Mouse (Mus musculus): ENCODE results near the gene Oca2. TPM values are rescaled to one million over a fixed set of nuclear protein-coding genes. Genes with fewer than 3 reads are reported as not detected.

Oca2 gene
- polyA plus RNA-seq, 1 experiment from 2014 or later, result not detected

- TF ChIP-seq EP300 (IDR thresholded peaks at IDR 0.05; ENCODE audit: low read depth) (no peak), CTCF (IDR thresholded peaks at IDR 0.05; ENCODE audit: low read depth) (no peak)
- WGBS (ENCODE audit: insufficient replicate concordance), result 22% methylated on average over 5 of the region's 5 CpGs
- no peaks in the 10 kb centered on the region for H3K4me1 ChIP-seq (ENCODE audit: insufficient read depth)
- DNase-seq (no peak), ATAC-seq (no peak)
- H3K4me3 ChIP-seq (ENCODE audit: low read depth, low read length), result no peak overlapping the region
- no peaks in the 10 kb centered on the region for H3K36me3 ChIP-seq (replicated peaks; ENCODE audit: insufficient read depth, low read length)
- H3K9ac ChIP-seq (replicated peaks), result no peak overlapping the region
- no peak overlapping the region for H3K4me2 ChIP-seq (ENCODE audit: low read depth, low read length)
- H3K9me3 ChIP-seq (ENCODE audit: low read length), result no peaks in the 10 kb centered on the region
- no peak overlapping the region for H3K27ac ChIP-seq (ENCODE audit: low read depth)
- H3K27me3 ChIP-seq (ENCODE audit: insufficient read depth, low read length), result no peaks in the 10 kb centered on the region
These were observed 179.8 kb downstream of the Oca2 start for GRCm38 (mm10) chr7:56419253-56419844.

GRCm38 (mm10) chr7:56421946-56422345, 182.4 kb downstream of the Oca2 start:
- no peak for ATAC-seq
- no peaks in the 10 kb centered on the region for H3K27me3 ChIP-seq (ENCODE audit: insufficient read depth, low read length)
- no peak overlapping the region for H3K4me2 ChIP-seq (ENCODE audit: low read depth, low read length)
- no peak for DNase-seq
- no peak overlapping the region for H3K27ac ChIP-seq (ENCODE audit: low read depth)
- H3K9me3 ChIP-seq (ENCODE audit: low read length), result no peaks in the 10 kb centered on the region
- TF ChIP-seq CTCF (IDR thresholded peaks at IDR 0.05; ENCODE audit: low read depth) (no peak), EP300 (IDR thresholded peaks at IDR 0.05; ENCODE audit: low read depth) (no peak)
- H3K9ac ChIP-seq (replicated peaks), result no peak overlapping the region
- no peaks in the 10 kb centered on the region for H3K36me3 ChIP-seq (replicated peaks; ENCODE audit: insufficient read depth, low read length)
- H3K4me1 ChIP-seq (ENCODE audit: insufficient read depth), result no peaks in the 10 kb centered on the region
- 44% methylated on average over 2 of the region's 2 CpGs for WGBS (ENCODE audit: insufficient replicate concordance)
- H3K4me3 ChIP-seq (ENCODE audit: low read depth, low read length), result no peak overlapping the region

- no peak overlapping the region for H3K4me3 ChIP-seq (ENCODE audit: low read depth, low read length)
- H3K27me3 ChIP-seq (ENCODE audit: insufficient read depth, low read length), result no peaks in the 10 kb centered on the region
- no peak overlapping the region for H3K4me2 ChIP-seq (ENCODE audit: low read depth, low read length)
- H3K36me3 ChIP-seq (replicated peaks; ENCODE audit: insufficient read depth, low read length), result no peaks in the 10 kb centered on the region
- ATAC-seq (no peak), DNase-seq (no peak)
- 75% methylated on average over 2 of the region's 2 CpGs for WGBS (ENCODE audit: insufficient replicate concordance)
- no peak for TF ChIP-seq EP300 (IDR thresholded peaks at IDR 0.05; ENCODE audit: low read depth)
- H3K27ac ChIP-seq (ENCODE audit: low read depth), result no peak overlapping the region
- H3K9ac ChIP-seq (replicated peaks), result no peak overlapping the region
- H3K9me3 ChIP-seq (ENCODE audit: low read length), result no peaks in the 10 kb centered on the region
- H3K4me1 ChIP-seq (ENCODE audit: insufficient read depth), result no peaks in the 10 kb centered on the region
These were observed 184.0 kb downstream of the Oca2 start for GRCm38 (mm10) chr7:56423548-56423947.

GRCm38 (mm10) chr7:56460814-56461520, 221.4 kb downstream of the Oca2 start:
- Histone ChIP-seq H3K4me2 (ENCODE audit: low read depth, low read length) (no peak overlapping the region), H3K9me3 (ENCODE audit: low read length) (no peaks in the 10 kb centered on the region), H3K9ac (replicated peaks) (no peak overlapping the region), H3K36me3 (replicated peaks; ENCODE audit: insufficient read depth, low read length) (no peaks in the 10 kb centered on the region), H3K27ac (ENCODE audit: low read depth) (no peak overlapping the region), H3K27me3 (ENCODE audit: insufficient read depth, low read length) (no peaks in the 10 kb centered on the region), H3K4me3 (ENCODE audit: low read depth, low read length) (no peak overlapping the region), H3K4me1 (ENCODE audit: insufficient read depth) (no peaks in the 10 kb centered on the region)
- ATAC-seq (no peak), DNase-seq (no peak)
- TF ChIP-seq CTCF (IDR thresholded peaks at IDR 0.05; ENCODE audit: low read depth), result no peak
- TF ChIP-seq EP300 (IDR thresholded peaks at IDR 0.05; ENCODE audit: low read depth), result no peak
- 66% methylated on average over 4 of the region's 4 CpGs for WGBS (ENCODE audit: insufficient replicate concordance)

GRCm38 (mm10) chr7:56498242-56498641, 258.7 kb downstream of the Oca2 start:
- H3K9me3 ChIP-seq (ENCODE audit: low read length), result no peaks in the 10 kb centered on the region
- TF ChIP-seq EP300 (IDR thresholded peaks at IDR 0.05; ENCODE audit: low read depth) (no peak), CTCF (IDR thresholded peaks at IDR 0.05; ENCODE audit: low read depth) (no peak)
- DNase-seq, result no peak
- no peak overlapping the region for H3K9ac ChIP-seq (replicated peaks)
- H3K36me3 ChIP-seq (replicated peaks; ENCODE audit: insufficient read depth, low read length), result no peaks in the 10 kb centered on the region
- H3K4me2 ChIP-seq (ENCODE audit: low read depth, low read length), result no peak overlapping the region
- no peak overlapping the region for H3K4me3 ChIP-seq (ENCODE audit: low read depth, low read length)
- H3K27ac ChIP-seq (ENCODE audit: low read depth), result no peak overlapping the region
- no peak for ATAC-seq
- H3K4me1 ChIP-seq (ENCODE audit: insufficient read depth), result no peaks in the 10 kb centered on the region
- H3K27me3 ChIP-seq (ENCODE audit: insufficient read depth, low read length), result no peaks in the 10 kb centered on the region
- whole genome bisulfite sequencing (ENCODE audit: insufficient replicate concordance), result 66% methylated on average over 2 of the region's 2 CpGs

GRCm38 (mm10) chr7:56499319-56499718, 259.8 kb downstream of the Oca2 start:
- DNase-seq (no peak), ATAC-seq (no peak)
- Histone ChIP-seq H3K27me3 (ENCODE audit: insufficient read depth, low read length) (no peaks in the 10 kb centered on the region), H3K36me3 (replicated peaks; ENCODE audit: insufficient read depth, low read length) (no peaks in the 10 kb centered on the region), H3K27ac (ENCODE audit: low read depth) (no peak overlapping the region), H3K9me3 (ENCODE audit: low read length) (no peaks in the 10 kb centered on the region), H3K4me2 (ENCODE audit: low read depth, low read length) (no peak overlapping the region), H3K4me3 (ENCODE audit: low read depth, low read length) (no peak overlapping the region), H3K4me1 (ENCODE audit: insufficient read depth) (no peaks in the 10 kb centered on the region), H3K9ac (replicated peaks) (no peak overlapping the region)
- 65% methylated on average over 2 of the region's 2 CpGs for WGBS (ENCODE audit: insufficient replicate concordance)
- TF ChIP-seq EP300 (IDR thresholded peaks at IDR 0.05; ENCODE audit: low read depth) (no peak), CTCF (IDR thresholded peaks at IDR 0.05; ENCODE audit: low read depth) (no peak)
